Mouse (Mus musculus): ENCODE data around the gene Slc16a7.

The Slc16a7 gene

GRCm38 (mm10) chr10:125185387-125185786 is 203.9 kb downstream of the Slc16a7 start:
- no peak for DNase-seq (ENCODE audit: low read depth, low spot score)

- DNase-seq (ENCODE audit: low read depth, low spot score), result no peak
Measured at GRCm38 (mm10) chr10:125184146-125184545, 205.1 kb downstream of the Slc16a7 start.

DNA sequence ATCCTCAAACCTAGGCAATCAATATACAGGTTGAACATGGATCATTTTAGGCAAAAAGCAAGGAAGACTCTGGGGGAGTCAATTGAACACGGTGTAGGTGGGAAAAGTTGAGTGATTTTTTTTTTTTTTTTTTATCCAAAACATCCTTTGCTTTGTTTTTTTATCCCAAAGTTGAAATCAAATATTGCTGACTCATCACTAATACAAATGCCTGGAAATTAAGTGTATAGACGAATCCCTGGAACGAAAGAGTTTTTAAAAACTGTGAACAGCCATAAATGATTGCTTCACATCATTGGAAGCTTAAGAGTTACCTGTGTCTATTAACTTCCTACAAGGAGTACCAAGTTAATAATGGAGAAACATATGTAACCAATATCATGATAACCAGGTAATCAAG is 206.7 kb downstream of the Slc16a7 start:
- DNase-seq (ENCODE audit: low read depth, low spot score), result no peak

DNA sequence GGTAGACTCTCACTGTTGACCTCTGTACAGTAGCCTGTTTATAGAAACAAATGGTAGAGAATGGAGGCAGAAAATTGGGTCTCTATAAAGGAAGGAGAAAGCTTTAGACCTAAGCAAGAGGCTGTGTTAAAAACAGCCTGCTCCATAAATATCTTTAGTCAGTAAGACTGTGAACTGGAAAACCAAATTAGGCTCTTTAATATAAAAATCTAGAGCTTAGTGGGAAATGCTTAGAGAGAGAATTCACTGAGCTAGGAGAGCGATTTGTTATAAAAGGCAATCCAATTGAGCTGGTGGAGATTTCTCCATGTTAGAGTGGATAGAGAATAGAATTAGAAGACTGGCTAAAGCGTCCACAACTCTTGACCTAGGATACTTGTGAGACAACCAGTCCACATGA is 211.5 kb downstream of the Slc16a7 start:
- no peak for DNase-seq (ENCODE audit: low read depth, low spot score)

GRCm38 (mm10) chr10:125175013-125175650 is 214.1 kb downstream of the Slc16a7 start:
- no peak for DNase-seq (ENCODE audit: low read depth, low spot score)

DNA sequence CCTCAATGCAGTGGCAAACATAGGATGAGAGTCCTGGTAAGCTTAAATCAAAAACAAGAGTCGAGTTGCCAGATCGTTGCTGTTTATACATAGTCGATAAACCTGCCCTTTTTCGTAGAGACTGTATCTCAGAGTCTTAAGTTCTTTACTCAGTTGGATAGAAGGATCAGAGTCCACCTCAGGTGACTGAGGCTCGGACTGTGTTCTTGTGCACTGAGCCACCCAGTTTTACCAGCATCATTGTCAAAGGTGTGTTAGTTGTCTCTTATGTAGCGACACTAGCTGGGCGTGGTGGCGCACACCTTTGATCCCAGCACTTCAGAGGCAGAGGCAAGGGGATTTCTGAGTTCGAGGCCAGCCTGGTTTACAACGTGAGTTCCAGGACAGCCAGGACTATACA is 217.6 kb downstream of the Slc16a7 start:
- no peak for DNase-seq (ENCODE audit: low read depth, low spot score)

DNA sequence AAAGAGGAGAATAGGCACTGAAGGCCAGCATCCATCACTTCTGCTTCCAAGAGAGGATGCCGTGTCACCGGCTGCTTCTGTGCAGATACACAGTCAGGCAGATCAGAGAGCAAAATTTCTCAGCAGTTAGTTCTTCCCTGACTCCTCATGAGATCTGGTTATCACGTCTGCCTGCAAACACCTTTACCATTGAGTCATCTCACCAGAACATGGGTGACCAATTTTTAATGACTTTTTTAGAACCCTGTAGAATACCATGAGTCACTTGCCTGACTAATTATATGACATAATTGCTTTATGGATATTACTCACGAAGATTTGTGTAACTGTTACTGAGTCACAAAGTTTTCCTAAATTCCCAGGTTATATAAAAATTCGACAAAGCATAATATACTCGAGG is 218.1 kb downstream of the Slc16a7 start:
- DNase-seq (ENCODE audit: low read depth, low spot score), result no peak
